Mouse (Mus musculus): ENCODE data around the gene Tmem182. TPM values are rescaled to one million over a fixed set of nuclear protein-coding genes. Genes with fewer than 3 reads are reported as not detected.

The Tmem182 gene
- total RNA-seq, 2 experiments from 2014 or later: 137 to 148 TPM

GRCm38 (mm10) chr1:40797348-40797747 is 8.1 kb upstream of the Tmem182 start:
- peak in 1 of 2 experiments; percentile 54 for DNase-seq (ENCODE audit: low spot score in 2 of 2)

GRCm38 (mm10) chr1:40799121-40799520 is 6.3 kb upstream of the Tmem182 start:
- no peak for DNase-seq (ENCODE audit: low spot score in 2 of 2)

GRCm38 (mm10) chr1:40800908-40801307 is 4.5 kb upstream of the Tmem182 start:
- DNase-seq (ENCODE audit: low spot score in 2 of 2): no peak

GRCm38 (mm10) chr1:40802759-40803158 is 2.6 kb upstream of the Tmem182 start:
- DNase-seq (ENCODE audit: low spot score in 2 of 2): peak in 1 of 2 experiments; percentile 37

GRCm38 (mm10) chr1:40804118-40804517 is 1.3 kb upstream of the Tmem182 start:
- no peak for DNase-seq (ENCODE audit: low spot score in 2 of 2)

GRCm38 (mm10) chr1:40805891-40806290 is 490 bp downstream of the Tmem182 start:
- no peak for DNase-seq (ENCODE audit: low spot score in 2 of 2)

GRCm38 (mm10) chr1:40808643-40809042 is 3.2 kb downstream of the Tmem182 start:
- DNase-seq (ENCODE audit: low spot score in 2 of 2): no peak

- DNase-seq (ENCODE audit: low spot score in 2 of 2): no peak
Measured at GRCm38 (mm10) chr1:40815071-40815845, 9.9 kb downstream of the Tmem182 start.

- no peak for DNase-seq (ENCODE audit: low spot score in 2 of 2)
Measured at GRCm38 (mm10) chr1:40824517-40824916, 19.1 kb downstream of the Tmem182 start.

- no peak for DNase-seq (ENCODE audit: low spot score in 2 of 2)
Measured at GRCm38 (mm10) chr1:40824936-40825335, 19.5 kb downstream of the Tmem182 start.

GRCm38 (mm10) chr1:40825826-40826225 is 20.4 kb downstream of the Tmem182 start:
- DNase-seq (ENCODE audit: low spot score in 2 of 2): no peak

GRCm38 (mm10) chr1:40829213-40829914 is 24.0 kb downstream of the Tmem182 start:
- no peak for DNase-seq (ENCODE audit: low spot score in 2 of 2)

GRCm38 (mm10) chr1:40830712-40831507 is 25.5 kb downstream of the Tmem182 start:
- no peak for DNase-seq (ENCODE audit: low spot score in 2 of 2)

- DNase-seq (ENCODE audit: low spot score in 2 of 2): no peak
Measured at GRCm38 (mm10) chr1:40835468-40835867, 30.1 kb downstream of the Tmem182 start.

GRCm38 (mm10) chr1:40840605-40841004 is 35.2 kb downstream of the Tmem182 start:
- DNase-seq (ENCODE audit: low spot score in 2 of 2): peak in 1 of 2 experiments; percentile 18

- no peak for DNase-seq (ENCODE audit: low spot score in 2 of 2)
Measured at GRCm38 (mm10) chr1:40841032-40841761, 35.8 kb downstream of the Tmem182 start.

- DNase-seq (ENCODE audit: low spot score in 2 of 2): peak; percentile 31 to 54
Measured at GRCm38 (mm10) chr1:40844616-40845015, 39.2 kb downstream of the Tmem182 start.

GRCm38 (mm10) chr1:40847196-40847938 is 42.0 kb downstream of the Tmem182 start:
- no peak for DNase-seq (ENCODE audit: low spot score in 2 of 2)

- DNase-seq (ENCODE audit: low spot score in 2 of 2): no peak
Measured at GRCm38 (mm10) chr1:40851286-40851685, 45.9 kb downstream of the Tmem182 start.

- DNase-seq (ENCODE audit: low spot score in 2 of 2): no peak
Measured at GRCm38 (mm10) chr1:40855268-40855667, 49.9 kb downstream of the Tmem182 start.

Measured in gastrocnemius, postnatal 4 days (tissue).